Mouse (Mus musculus) E14TG2a.4 (cell line): ENCODE results near the gene Gm49396.

Source experiments
- CTCF ChIP-seq: conservative IDR thresholded peaks from 2 replicates; pipeline ENCODE4 v1.5.1; 2014; ENCODE audit warnings: low read length
- NANOG ChIP-seq: IDR thresholded peaks from 2 replicates; pipeline ENCODE4 v1.6.1; 2014; ENCODE audit warnings: borderline replicate concordance, low read length, mixed read lengths
- POU5F1 ChIP-seq: IDR thresholded peaks from 2 replicates; pipeline ENCODE4 v1.6.1; 2014; ENCODE audit warnings: low read length, borderline replicate concordance

DNA sequence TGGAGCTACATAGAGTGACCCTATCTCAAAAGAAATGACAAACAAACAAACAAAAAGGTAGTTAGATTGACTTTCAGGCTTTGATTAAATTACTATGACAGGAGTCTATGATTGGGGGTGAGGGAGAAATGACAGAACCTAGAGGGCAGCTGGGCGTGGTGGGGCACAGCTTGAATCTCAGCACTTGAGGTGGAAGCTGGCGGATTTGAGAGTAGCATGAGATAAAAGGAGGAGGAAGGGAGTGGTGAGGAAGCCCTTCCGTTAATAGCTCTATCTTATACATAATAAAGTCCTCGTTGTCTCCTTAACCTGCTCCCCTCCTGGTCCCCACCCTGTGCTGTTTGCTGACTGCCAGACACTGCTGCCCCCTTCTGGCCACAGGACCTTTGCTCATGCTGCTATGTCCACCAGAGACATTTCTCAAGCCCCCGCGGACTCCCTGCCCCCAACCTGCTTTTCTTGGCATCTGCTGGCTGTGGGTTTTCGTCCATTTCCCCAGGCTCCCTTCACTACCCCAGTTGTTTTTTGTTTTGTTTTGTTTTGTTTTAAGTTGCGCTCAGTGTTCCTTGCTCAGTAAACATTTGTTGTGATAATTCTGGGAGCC is 44.7 kb downstream of the Gm49396 start:
- TF ChIP-seq CTCF (peak; percentile 74), NANOG (peak; percentile 17; the same call in 1 of the 2 replicates), POU5F1 (no peak)
